Mouse (Mus musculus): ENCODE measurements at regions not wholly inside any gene's neighbourhood (a gene's known extent, or its start where the extent isn't known, plus 50 kb on each side); places are given as distances from the start of the nearest gene placed in this dataset.
A peak's percentile ranks its signal among the peaks of the same experiment; 100 is the strongest.

DNA sequence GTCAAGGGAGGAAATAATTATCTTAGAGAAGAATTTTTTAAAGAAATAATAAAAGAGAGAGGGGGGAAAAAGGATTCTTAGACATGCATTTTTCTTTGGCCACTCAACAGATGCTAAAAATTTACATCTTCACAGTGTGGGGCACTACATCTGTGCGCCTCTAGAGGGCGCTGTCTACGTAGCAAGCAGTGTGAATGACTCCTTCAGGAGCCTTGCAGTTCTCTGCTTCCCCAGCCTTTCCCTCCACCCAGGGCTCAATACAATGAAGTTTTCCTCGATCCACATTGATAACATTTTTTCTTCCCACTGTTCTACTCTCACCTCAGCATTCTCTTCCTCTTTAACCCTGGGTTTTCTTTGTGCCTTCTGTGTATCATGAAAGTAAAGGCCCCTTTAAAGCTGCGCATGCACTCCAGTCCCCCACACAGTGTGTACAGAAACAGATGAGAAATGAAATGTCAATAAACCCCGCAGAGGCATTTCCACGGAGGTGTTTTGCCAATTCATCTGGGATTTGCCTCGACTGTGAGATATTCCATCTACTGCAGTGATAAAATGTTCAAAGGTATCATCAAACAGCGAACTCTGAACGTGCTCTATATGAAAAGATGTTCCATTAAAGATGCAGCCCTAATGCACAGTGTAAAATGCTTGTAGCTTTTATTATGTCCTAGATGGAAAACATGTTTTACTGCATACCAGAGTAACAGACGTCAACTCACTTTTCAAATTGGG lies 181.2 kb downstream of the Rdh14 start:
- no peak for DNase-seq (ENCODE audit: low read depth, low spot score)

- DNase-seq (ENCODE audit: low read depth, low spot score) = no peak
Observed at GRCm38 (mm10) chr12:10572378-10572650, 181.7 kb downstream of the Rdh14 start.

- no peak for DNase-seq (ENCODE audit: low read depth, low spot score)
Observed at GRCm38 (mm10) chr12:10573381-10573780, 182.8 kb downstream of the Rdh14 start.

DNA sequence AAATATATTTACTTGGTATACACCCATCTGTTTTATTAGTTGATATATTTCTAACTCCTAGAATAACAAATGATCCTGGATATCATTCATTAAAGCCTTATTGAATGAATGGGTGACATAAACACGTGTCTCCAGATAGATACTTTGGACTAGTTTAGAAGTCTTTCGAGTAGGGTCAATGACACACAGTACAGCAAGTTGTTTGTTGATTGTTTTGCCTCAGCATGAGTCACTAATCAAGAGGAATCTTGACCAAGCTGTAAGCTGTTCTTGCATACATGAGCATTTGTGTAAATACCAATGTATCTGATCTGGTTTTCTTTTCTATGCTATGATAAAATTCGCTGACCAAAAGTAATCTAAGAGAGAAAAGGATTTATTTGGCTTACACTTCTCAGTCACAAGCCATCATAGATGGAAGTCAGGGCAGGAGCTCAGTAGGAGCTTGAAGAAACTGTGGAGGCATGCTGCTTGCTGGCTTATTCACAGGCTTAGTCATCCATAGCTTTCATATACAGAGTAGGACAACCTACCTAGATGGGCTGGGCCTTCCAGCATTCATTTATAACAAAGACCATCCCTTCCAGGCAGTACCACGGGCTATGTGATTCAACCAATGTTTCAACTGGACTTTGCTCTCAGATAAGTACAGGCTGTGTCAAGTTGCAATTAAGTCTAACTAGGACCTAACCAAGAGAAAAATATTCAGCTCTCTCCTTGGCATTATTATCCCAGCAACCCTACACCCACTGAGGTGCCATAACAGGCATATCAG lies 192.5 kb downstream of the Rdh14 start:
- DNase-seq (ENCODE audit: low read depth, low spot score) = no peak

GRCm38 (mm10) chr12:10584026-10584425 lies 193.5 kb downstream of the Rdh14 start:
- no peak for DNase-seq (ENCODE audit: low read depth, low spot score)

DNA sequence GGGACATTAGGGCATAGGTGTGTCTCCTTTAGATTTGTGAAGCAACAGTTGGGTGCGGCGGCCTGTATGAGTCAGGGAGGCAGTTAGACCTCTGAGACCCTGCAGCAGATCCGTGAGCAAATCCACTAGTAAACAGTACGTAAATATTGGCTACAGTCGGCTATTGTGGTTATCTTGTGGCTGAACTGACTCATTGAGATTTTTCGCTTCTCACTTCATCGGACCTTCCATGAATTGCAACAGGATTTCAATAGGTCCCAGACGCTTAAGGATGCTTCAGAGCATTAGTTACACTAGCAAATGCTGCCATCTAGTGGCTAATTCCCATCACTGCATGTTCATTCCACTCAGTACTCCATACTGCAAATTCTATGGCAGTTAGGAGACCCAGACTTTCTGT lies 199.0 kb downstream of the Rdh14 start:
- peak; percentile 38 for DNase-seq (ENCODE audit: low read depth, low spot score)

DNA sequence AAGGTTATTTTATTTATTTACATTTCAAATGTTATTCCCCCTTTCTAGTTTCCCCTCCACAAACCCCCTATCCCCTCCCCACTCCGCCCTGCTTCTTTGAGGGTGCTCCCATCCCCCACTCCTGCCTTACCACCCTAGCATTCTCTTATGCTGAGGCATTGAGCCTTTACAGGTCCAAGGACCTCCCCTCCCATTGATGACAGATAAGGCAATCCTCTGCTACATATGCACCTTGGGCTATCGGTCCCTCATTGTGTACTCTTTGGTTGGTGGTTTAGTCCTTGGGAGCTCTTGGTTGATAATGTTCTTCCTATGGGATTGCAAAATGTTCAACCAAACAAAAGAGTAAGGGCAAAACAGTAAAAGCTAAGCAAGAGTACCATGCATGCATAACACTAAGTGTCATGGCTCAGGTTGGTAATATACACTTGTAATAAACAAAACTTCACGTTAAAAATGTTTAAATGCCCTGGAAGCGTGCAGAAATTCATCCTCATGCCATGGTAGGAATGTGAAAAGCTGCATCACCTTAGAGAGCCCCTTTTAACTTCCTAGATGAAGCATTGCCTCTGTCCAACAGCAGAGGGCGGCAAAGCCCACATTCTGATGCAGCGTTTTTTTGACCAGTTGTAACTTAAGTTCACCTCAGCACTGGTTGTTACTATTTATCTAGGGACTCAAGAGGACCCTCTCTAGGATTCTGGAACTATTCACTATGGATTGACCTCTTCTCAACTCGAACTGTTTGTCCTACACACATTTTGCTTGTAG lies 207.6 kb downstream of the Rdh14 start:
- peak; percentile 9 for DNase-seq (ENCODE audit: low read depth, low spot score)

GRCm38 (mm10) chr12:10600111-10600510 lies 209.5 kb downstream of the Rdh14 start:
- DNase-seq (ENCODE audit: low read depth, low spot score) = no peak

- no peak for DNase-seq (ENCODE audit: low read depth, low spot score)
Observed at GRCm38 (mm10) chr12:10618319-10618718, 227.7 kb downstream of the Rdh14 start.

DNA sequence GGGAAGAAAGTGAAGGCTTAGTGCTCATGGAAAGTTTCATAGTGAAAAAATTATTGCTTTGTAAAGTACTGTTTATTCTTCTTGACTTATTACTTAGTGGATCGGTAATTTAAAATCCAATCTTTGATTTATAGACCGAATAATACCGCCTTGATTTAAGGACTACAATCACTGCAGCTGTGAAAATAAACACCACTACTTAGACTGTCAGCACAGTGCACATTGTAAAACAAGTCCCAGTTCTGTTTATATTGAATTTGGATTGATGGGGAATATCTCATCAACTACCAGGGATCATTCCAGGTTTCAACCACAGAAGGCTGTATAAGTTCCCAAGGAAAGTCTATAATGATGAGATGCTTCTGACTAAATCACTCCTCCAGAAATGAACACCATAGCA lies 230.0 kb downstream of the Rdh14 start:
- DNase-seq (ENCODE audit: low read depth, low spot score) = no peak

DNA sequence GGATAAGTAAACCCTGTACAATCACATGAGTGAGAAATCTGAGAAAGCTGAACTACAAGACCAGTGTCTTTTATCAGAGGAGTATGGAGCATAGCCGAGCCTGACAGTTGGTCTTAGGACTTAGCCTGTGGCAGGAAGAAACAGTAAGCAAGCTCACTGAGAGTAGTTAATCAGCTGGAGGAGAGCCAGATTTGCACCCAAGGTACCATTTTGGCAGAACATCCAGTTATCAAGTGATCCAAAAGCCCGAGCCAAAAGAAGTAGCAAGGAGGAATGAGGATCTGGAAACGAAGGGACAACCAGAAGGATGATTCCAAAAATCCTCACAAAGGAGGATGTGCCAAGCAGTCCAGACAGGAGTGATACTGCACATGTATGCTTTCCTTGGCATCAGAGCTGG lies 248.0 kb downstream of the Rdh14 start:
- DNase-seq (ENCODE audit: low read depth, low spot score) = no peak

DNA sequence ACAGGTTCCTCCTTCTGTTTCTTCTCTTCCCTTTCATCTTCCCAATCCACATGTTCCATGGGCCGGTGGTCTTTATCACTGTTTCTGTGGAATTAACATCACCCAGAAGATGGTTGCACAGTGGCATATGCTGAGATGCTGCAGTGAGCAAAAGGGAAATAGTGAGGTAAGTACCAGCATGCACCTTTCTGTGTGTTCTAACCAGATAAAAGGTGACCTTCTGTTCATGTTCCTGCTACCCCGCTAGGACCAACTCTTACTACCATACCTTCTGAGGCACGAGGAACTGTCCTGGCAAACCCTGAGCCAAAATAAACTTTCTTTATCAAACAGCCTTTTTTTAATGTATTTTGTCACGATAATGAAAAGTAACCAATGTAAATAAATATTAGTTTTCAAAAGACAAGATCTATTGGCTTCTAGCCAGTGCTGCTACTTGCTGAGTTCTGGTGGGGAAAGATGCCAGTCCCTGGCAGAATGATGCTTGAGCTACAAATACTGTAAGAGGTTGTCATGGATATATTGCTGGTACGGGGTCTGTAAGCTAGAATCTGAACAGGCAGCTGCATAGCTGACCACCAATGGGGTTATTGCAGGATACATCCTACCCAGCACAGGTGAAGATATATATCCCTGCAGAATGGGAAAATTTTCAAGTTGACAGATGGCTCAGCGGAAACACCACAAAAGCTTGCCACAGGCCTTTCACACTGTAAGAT lies 264.1 kb downstream of the Rdh14 start:
- DNase-seq (ENCODE audit: low read depth, low spot score) = no peak

- no peak for DNase-seq (ENCODE audit: low read depth, low spot score)
Observed at GRCm38 (mm10) chr12:10655185-10655544, 264.6 kb downstream of the Rdh14 start.

DNA sequence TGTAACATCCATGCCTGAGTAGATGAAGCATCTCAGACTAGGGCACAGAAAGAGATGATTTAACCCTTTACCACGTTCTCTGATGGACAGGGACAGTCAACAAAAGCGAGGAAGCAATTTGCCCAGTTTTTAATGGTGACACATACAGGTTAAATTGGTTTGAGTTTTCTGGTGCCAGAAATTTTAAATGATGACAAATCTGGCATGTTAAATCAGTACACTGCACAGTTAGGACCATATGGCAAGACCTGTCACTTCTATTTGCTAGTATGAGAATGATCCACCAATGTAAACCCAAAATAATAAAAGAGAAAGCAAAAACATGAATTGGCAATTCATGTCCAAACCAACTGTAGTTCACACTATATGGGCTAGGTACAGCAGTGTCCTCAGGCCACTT lies 268.3 kb downstream of the Rdh14 start:
- DNase-seq (ENCODE audit: low read depth, low spot score) = no peak

- DNase-seq (ENCODE audit: low read depth, low spot score) = no peak
Observed at GRCm38 (mm10) chr12:10686747-10687146, 296.2 kb downstream of the Rdh14 start.

All from retina, adult 2 months (tissue).